Mouse (Mus musculus): ENCODE results near the gene Zfp276.

Zfp276 gene

GRCm38 (mm10) chr8:123292281-123292680, 38.3 kb downstream of the Zfp276 start:
- DNase-seq = peak; percentile 29

- no peak for DNase-seq
These were observed 38.8 kb downstream of the Zfp276 start for GRCm38 (mm10) chr8:123292785-123293184.

- peak; percentile 15 for DNase-seq
These were observed 44.3 kb downstream of the Zfp276 start for GRCm38 (mm10) chr8:123298301-123298700.

- DNase-seq = no peak
These were observed 54.7 kb downstream of the Zfp276 start for GRCm38 (mm10) chr8:123308738-123309137.

- DNase-seq = no peak
These were observed 63.9 kb downstream of the Zfp276 start for GRCm38 (mm10) chr8:123317781-123318466.

- DNase-seq = peak; percentile 93
These were observed 64.5 kb downstream of the Zfp276 start, which contains the start of gene Fanca for GRCm38 (mm10) chr8:123318467-123318911. Fanca (minus strand) TSS chr8:123318576.

All from kidney, adult 11 months (tissue).